Mouse (Mus musculus): ENCODE results near the gene Olfr1095.

Olfr1095 gene

GRCm38 (mm10) chr2:86851596-86851995, at the start of gene Olfr1095:
Gene Olfr1095 (minus strand): TSS chr2:86851696.
- no peak for DNase-seq (ENCODE audit: low spot score)

GRCm38 (mm10) chr2:86892116-86892515, 40.6 kb upstream of the Olfr1095 start, which contains the start of gene Olfr1097:
Gene Olfr1097 (minus strand): TSS chr2:86892216.
- no peak for DNase-seq (ENCODE audit: low spot score)

GRCm38 (mm10) chr2:86874702-86875101, 23.2 kb upstream of the Olfr1095 start, which contains the start of gene Gm13723:
Gene Gm13723 (minus strand): TSS chr2:86874802.
- DNase-seq (ENCODE audit: low spot score), result no peak

GRCm38 (mm10) chr2:86824363-86824762, 27.1 kb downstream of the Olfr1095 start, which contains the start of gene Olfr1094:
Gene Olfr1094 (plus strand): TSS chr2:86824663.
- no peak for DNase-seq (ENCODE audit: low spot score)

- DNase-seq (ENCODE audit: low spot score), result no peak
Observed at GRCm38 (mm10) chr2:86809918-86810317, 41.6 kb downstream of the Olfr1095 start, which contains the start of gene Olfr141. Gene Olfr141 (minus strand): TSS chr2:86810018.

Measured in ovary, postnatal 36 days (tissue).